Mouse (Mus musculus): ENCODE measurements around the gene Cldn19.

DNA sequence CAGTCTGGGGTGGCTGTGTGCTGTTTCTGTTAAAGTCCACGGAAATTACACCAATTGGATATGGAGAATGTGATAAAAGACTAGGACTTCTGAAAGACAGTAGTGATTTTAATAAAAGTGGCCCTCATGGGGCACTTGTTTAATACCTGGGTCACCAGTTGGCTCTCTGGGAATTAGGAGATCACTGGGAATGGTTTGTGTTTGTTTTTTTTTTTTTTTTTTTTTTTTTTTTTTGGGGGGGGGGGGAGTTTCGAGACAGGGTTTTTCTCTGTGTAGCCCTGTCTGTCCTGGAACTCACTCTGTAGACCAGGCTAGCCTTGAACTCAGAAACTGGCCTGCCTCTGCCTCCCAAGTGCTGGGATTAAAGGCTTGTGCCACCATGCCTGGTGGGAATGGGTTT is 20.5 kb downstream of the Cldn19 start:
- TF ChIP-seq EP300 (IDR thresholded peaks at IDR 0.05; ENCODE audit: low read depth), result no peak
- no peak for TF ChIP-seq CTCF (IDR thresholded peaks at IDR 0.05; ENCODE audit: low read depth)
